Mouse (Mus musculus) forebrain, embryonic 11.5 days (tissue): ENCODE measurements around the gene Lactb. TPM values are rescaled to one million over a fixed set of nuclear protein-coding genes. Genes with fewer than 3 reads are reported as not detected.

Experiments used
- ATAC-seq: fragments of 200-750 bp; cut with Nextera tagmentation; replicated peaks from 2 replicates; pipeline ENCODE4 v1.8.0; 2017; ENCODE audit warnings: moderate TSS enrichment; ENCODE audit not compliant: low FRiP score
- DNase-seq: peaks from one replicate; pipeline ENCODE4 v3.0.0-alpha.2; 2017; ENCODE audit warnings: low spot score
- H3K27ac ChIP-seq: fragments of 300-500 bp; sonication (generic); 2 replicates; pipeline ENCODE4 v1.5.1; 2014; ENCODE audit warnings: low read depth, low read length
- H3K27me3 ChIP-seq: fragments of 300-500 bp; sonication (generic); 2 replicates; pipeline ENCODE4 v1.6.1; 2014; ENCODE audit warnings: mild to moderate bottlenecking, low read length, mixed read lengths; ENCODE audit not compliant: control insufficient read depth, insufficient read depth
- H3K36me3 ChIP-seq: fragments of 300-500 bp; sonication (generic); 2 replicates; pipeline ENCODE4 v1.6.1; 2014; ENCODE audit warnings: mild to moderate bottlenecking, low read length, moderate library complexity, mixed read lengths; ENCODE audit not compliant: control insufficient read depth, insufficient read depth
- H3K4me1 ChIP-seq: fragments of 300-500 bp; sonication (generic); replicated peaks from 2 replicates; pipeline ENCODE4 v1.6.1; 2014; ENCODE audit warnings: low read length, mixed read lengths; ENCODE audit not compliant: control insufficient read depth, insufficient read depth
- H3K4me2 ChIP-seq: fragments of 300-500 bp; sonication (generic); 2 replicates; pipeline ENCODE4 v1.6.1; 2014; ENCODE audit warnings: low read depth, mild to moderate bottlenecking, low read length, moderate library complexity, mixed read lengths; ENCODE audit not compliant: severe bottlenecking
- H3K4me3 ChIP-seq: fragments of 300-500 bp; sonication (generic); 2 replicates; pipeline ENCODE4 v1.5.1; 2014; ENCODE audit warnings: low read depth, low read length
- H3K9ac ChIP-seq: fragments of 300-500 bp; sonication (generic); 2 replicates; pipeline ENCODE4 v1.6.1; 2014; ENCODE audit warnings: low read length
- H3K9me3 ChIP-seq: fragments of 300-500 bp; sonication (generic); 2 replicates; pipeline ENCODE4 v1.6.1; 2016; ENCODE audit warnings: low read length, mixed read lengths; ENCODE audit not compliant: control insufficient read depth
- whole genome bisulfite sequencing: fragments of 180-500 bp; shearing (Covaris S2); extraction: QIAGEN DNeasy Blood & Tissue Kit; methylation state at CpG from one replicate; pipeline ENCODE4 v1.1.7; 2014; 5-methylcytosine and 5-hydroxymethylcytosine counted together
- polyA plus RNA-seq: library from polyadenylated mRNA; unstranded; fragments of >200 nt; fragmentation: Nextera tagmentation; extraction: Ambion mirVana; gene quantifications from 2 replicates; pipeline ENCODE4 v1.2.1, GENCODE M21; 2014

Gene Lactb
- polyA plus RNA-seq, 1 experiment from 2014 or later: 11.1 TPM

- H3K36me3 ChIP-seq: no peaks in the 10 kb centered on the region; the same call in 1 of the 2 replicates
- peaks cover 6% of the 10 kb centered on the region; the same call in 1 of the 2 replicates for H3K4me1 ChIP-seq
- ATAC-seq (peak; percentile 98), DNase-seq (peak; percentile 98)
- WGBS: under 1% methylated on average over 76 of the region's 77 CpGs
- peak within 1 kb of the TSS; percentile 94 for H3K27ac ChIP-seq
- peak within 1 kb of the TSS; percentile 94 for H3K9ac ChIP-seq
- peak within 1 kb of the TSS; percentile 93 for H3K4me3 ChIP-seq
- peak within 1 kb of the TSS; percentile 90 for H3K4me2 ChIP-seq
- no peaks in the 10 kb centered on the region for H3K9me3 ChIP-seq
- H3K27me3 ChIP-seq: no peaks in the 10 kb centered on the region
These were observed 29.3 kb downstream of the Lactb start, which contains the start of gene Rps27l for GRCm38 (mm10) chr9:66945647-66946641. TSS of gene Rps27l (plus strand) at chr9:66946086.

GRCm38 (mm10) chr9:66945161-66945560 is 30.1 kb downstream of the Lactb start:
- H3K36me3 ChIP-seq: no peaks in the 10 kb centered on the region; the same call in 1 of the 2 replicates
- ATAC-seq (no peak), DNase-seq (no peak)
- peak overlapping the region; percentile 94 for H3K9ac ChIP-seq
- peak overlapping the region; percentile 94 for H3K27ac ChIP-seq
- H3K4me1 ChIP-seq: peaks cover 6% of the 10 kb centered on the region; the same call in 1 of the 2 replicates
- peak overlapping the region; percentile 93 for H3K4me3 ChIP-seq
- 33% methylated on average over 4 of the region's 4 CpGs for WGBS
- no peaks in the 10 kb centered on the region for H3K9me3 ChIP-seq
- no peaks in the 10 kb centered on the region for H3K27me3 ChIP-seq
- peak overlapping the region; percentile 90 for H3K4me2 ChIP-seq

- no peak overlapping the region for H3K4me3 ChIP-seq
- ATAC-seq: no peak
These were observed 36.4 kb downstream of the Lactb start for GRCm38 (mm10) chr9:66938836-66939235.

GRCm38 (mm10) chr9:66937507-66937906 is 37.8 kb downstream of the Lactb start:
- Histone ChIP-seq H3K9ac (no peak overlapping the region), H3K27ac (no peak overlapping the region), H3K4me1 (peaks cover 6% of the 10 kb centered on the region; the same call in 1 of the 2 replicates), H3K4me3 (no peak overlapping the region), H3K36me3 (no peaks in the 10 kb centered on the region), H3K27me3 (no peaks in the 10 kb centered on the region), H3K9me3 (no peaks in the 10 kb centered on the region), H3K4me2 (no peak overlapping the region)
- ATAC-seq (no peak), DNase-seq (no peak)
- 79% methylated on average over 8 of the region's 8 CpGs for WGBS

More at GRCm38 (mm10) chr9:66938836-66939235, 36.4 kb downstream of the Lactb start:
- Histone ChIP-seq H3K36me3 (no peaks in the 10 kb centered on the region), H3K27me3 (no peaks in the 10 kb centered on the region), H3K9ac (no peak overlapping the region), H3K4me2 (no peak overlapping the region), H3K27ac (no peak overlapping the region), H3K9me3 (no peaks in the 10 kb centered on the region), H3K4me1 (peaks cover 6% of the 10 kb centered on the region; the same call in 1 of the 2 replicates)
- DNase-seq: no peak
- WGBS: 6% methylated on average over 4 of the region's 4 CpGs

- WGBS: 26% methylated on average over 19 of the region's 19 CpGs
- H3K36me3 ChIP-seq: no peaks in the 10 kb centered on the region
These were observed 41.1 kb downstream of the Lactb start for GRCm38 (mm10) chr9:66933869-66934808.

GRCm38 (mm10) chr9:66930351-66930750 is 44.9 kb downstream of the Lactb start:
- Histone ChIP-seq H3K9ac (no peak overlapping the region), H3K9me3 (no peaks in the 10 kb centered on the region), H3K4me3 (no peak overlapping the region), H3K4me2 (no peak overlapping the region), H3K27me3 (no peaks in the 10 kb centered on the region), H3K4me1 (peaks cover 8% of the 10 kb centered on the region; the same call in 1 of the 2 replicates), H3K36me3 (no peaks in the 10 kb centered on the region), H3K27ac (no peak overlapping the region)
- no peak for ATAC-seq
- peak; percentile 39 for DNase-seq
- 78% methylated on average over 7 of the region's 7 CpGs for WGBS

More at GRCm38 (mm10) chr9:66933869-66934808, 41.1 kb downstream of the Lactb start:
- no peaks in the 10 kb centered on the region for H3K27me3 ChIP-seq
- no peak overlapping the region; the same call in 1 of the 2 replicates for H3K9ac ChIP-seq
- ATAC-seq: peak; percentile 73
- no peaks in the 10 kb centered on the region for H3K9me3 ChIP-seq
- DNase-seq: peak; percentile 60
- peak overlapping the region; percentile 60 for H3K27ac ChIP-seq
- H3K4me3 ChIP-seq: no peak overlapping the region
- H3K4me2 ChIP-seq: peak overlapping the region; percentile 35; the same call in 1 of the 2 replicates
- peaks cover 6% of the 10 kb centered on the region; the same call in 1 of the 2 replicates for H3K4me1 ChIP-seq

GRCm38 (mm10) chr9:66927696-66928402 is 47.4 kb downstream of the Lactb start:
- no peaks in the 10 kb centered on the region for H3K27me3 ChIP-seq
- H3K9me3 ChIP-seq: no peaks in the 10 kb centered on the region
- peak; percentile 17 for DNase-seq
- H3K4me2 ChIP-seq: no peak overlapping the region
- 0 out of 2 replicates have a peak, but pooled peaks cover 2% of the 10 kb centered on the region for H3K4me1 ChIP-seq
- no peak overlapping the region; the same call in 1 of the 2 replicates for H3K27ac ChIP-seq
- H3K36me3 ChIP-seq: no peaks in the 10 kb centered on the region
- WGBS: 68% methylated on average over 8 of the region's 8 CpGs
- H3K9ac ChIP-seq: no peak overlapping the region
- ATAC-seq: no peak
- no peak overlapping the region for H3K4me3 ChIP-seq
